Mouse (Mus musculus) layer of hippocampus, postnatal 25 days (tissue): Measurements from ENCODE around the gene Nmt1. TPM values are rescaled to one million over a fixed set of nuclear protein-coding genes. Genes with fewer than 3 reads are reported as not detected.

Experiments used
- DNase-seq, 2 experiments: peaks; one replicate each; pipeline ENCODE4 v3.0.0; 2022; ENCODE audit warnings: mixed read lengths in 2 of 2, low spot score in 1 of 2; ENCODE audit errors: extremely low spot score in 1 of 2
- total RNA-seq, 2 experiments: library from RNA; stranded (reverse); gene quantifications; 2 replicates each; pipeline ENCODE4 v1.2.3; 2021

The Nmt1 gene
- total RNA-seq, 2 experiments from 2014 or later, result 153 to 166 TPM

GRCm38 (mm10) chr11:103074121-103074650 lies 46.2 kb downstream of the Nmt1 start:
- no peak for DNase-seq

- DNase-seq, result no peak
These were observed 46.9 kb downstream of the Nmt1 start for GRCm38 (mm10) chr11:103074796-103075323.

GRCm38 (mm10) chr11:103076010-103076409 lies 48.0 kb downstream of the Nmt1 start:
- DNase-seq, result no peak

- no peak for DNase-seq
These were observed 48.6 kb downstream of the Nmt1 start for GRCm38 (mm10) chr11:103076581-103076980.

GRCm38 (mm10) chr11:103078131-103078530 lies 50.1 kb downstream of the Nmt1 start:
- DNase-seq, result no peak

- no peak for DNase-seq
These were observed 52.5 kb downstream of the Nmt1 start for GRCm38 (mm10) chr11:103080323-103081091.

GRCm38 (mm10) chr11:103081631-103082030 lies 53.6 kb downstream of the Nmt1 start:
- DNase-seq, result no peak

- DNase-seq, result no peak
These were observed 65.3 kb downstream of the Nmt1 start for GRCm38 (mm10) chr11:103093306-103093705.

GRCm38 (mm10) chr11:103093862-103094833 lies 66.2 kb downstream of the Nmt1 start:
- no peak for DNase-seq

- no peak for DNase-seq
These were observed 67.2 kb downstream of the Nmt1 start for GRCm38 (mm10) chr11:103095107-103095670.

GRCm38 (mm10) chr11:103095801-103096200 lies 67.8 kb downstream of the Nmt1 start:
- DNase-seq, result no peak

GRCm38 (mm10) chr11:103096979-103097894 lies 69.2 kb downstream of the Nmt1 start:
- DNase-seq, result no peak

GRCm38 (mm10) chr11:103098531-103099190 lies 70.7 kb downstream of the Nmt1 start:
- no peak for DNase-seq

- DNase-seq, result no peak
These were observed 71.5 kb downstream of the Nmt1 start for GRCm38 (mm10) chr11:103099352-103099940.

- DNase-seq, result no peak
These were observed 72.4 kb downstream of the Nmt1 start for GRCm38 (mm10) chr11:103100361-103100760.

GRCm38 (mm10) chr11:103101481-103101865 lies 73.5 kb downstream of the Nmt1 start, which contains the start of the genes Plcd3 and Acbd4:
Plcd3 (minus strand) TSS chr11:103101658.
Acbd4 (plus strand) TSS chr11:103101682.
- DNase-seq, result peak; percentile 48 to 64

- DNase-seq, result peak; percentile 67 to 68
These were observed 74.0 kb downstream of the Nmt1 start for GRCm38 (mm10) chr11:103101866-103102501.
